Mouse (Mus musculus): ENCODE results near the gene Gm3488. TPM values are rescaled to one million over a fixed set of nuclear protein-coding genes. Genes with fewer than 3 reads are reported as not detected.
"Not testable (repeated sequence)": the region's sequence is repeated elsewhere in the genome, so short reads cannot be mapped to it uniquely, and the experiment has no call there.

Gm3488 gene
- not detected for polyA plus RNA-seq (2021)

- ATAC-seq; DNase-seq (ENCODE audit: low read depth, low spot score); CTCF ChIA-PET; in situ Hi-C loops (cut with MboI; ENCODE audit: low pct_unique_long_range_greater_than_20kb); H3K27me3 ChIP-seq; POLR2A ChIA-PET: not testable (repeated sequence)
These were observed at the start of gene Gm3488 for GRCm38 (mm10) chr14:5501374-5501773. TSS of gene Gm3488 (plus strand) at chr14:5501674.

GRCm38 (mm10) chr14:5455367-5455766 is 46.1 kb upstream of the Gm3488 start, which contains the start of gene Gm3194:
TSS of gene Gm3194 (minus strand) at chr14:5455467.
- H3K27me3 ChIP-seq; in situ Hi-C loops (cut with MboI; ENCODE audit: low pct_unique_long_range_greater_than_20kb); ATAC-seq; CTCF ChIA-PET; DNase-seq (ENCODE audit: low read depth, low spot score); POLR2A ChIA-PET: not testable (repeated sequence)

GRCm38 (mm10) chr14:5460469-5460868 is 41.0 kb upstream of the Gm3488 start:
- CTCF ChIA-PET; ATAC-seq; H3K27me3 ChIP-seq; POLR2A ChIA-PET; DNase-seq (ENCODE audit: low read depth, low spot score); in situ Hi-C loops (cut with MboI; ENCODE audit: low pct_unique_long_range_greater_than_20kb): not testable (repeated sequence)

GRCm38 (mm10) chr14:5477730-5478129 is 23.7 kb upstream of the Gm3488 start, which contains the start of gene Gm8246:
TSS of gene Gm8246 (minus strand) at chr14:5477830.
- DNase-seq (ENCODE audit: low read depth, low spot score); H3K27me3 ChIP-seq; ATAC-seq; in situ Hi-C loops (cut with MboI; ENCODE audit: low pct_unique_long_range_greater_than_20kb); CTCF ChIA-PET; POLR2A ChIA-PET: not testable (repeated sequence)

GRCm38 (mm10) chr14:5483907-5484306 is 17.6 kb upstream of the Gm3488 start, which contains the start of gene Gm3187:
TSS of gene Gm3187 (plus strand) at chr14:5484207.
- ATAC-seq; H3K27me3 ChIP-seq; POLR2A ChIA-PET; in situ Hi-C loops (cut with MboI; ENCODE audit: low pct_unique_long_range_greater_than_20kb); DNase-seq (ENCODE audit: low read depth, low spot score); CTCF ChIA-PET: not testable (repeated sequence)

- POLR2A ChIA-PET; DNase-seq (ENCODE audit: low read depth, low spot score); ATAC-seq; in situ Hi-C loops (cut with MboI; ENCODE audit: low pct_unique_long_range_greater_than_20kb); CTCF ChIA-PET; H3K27me3 ChIP-seq: not testable (repeated sequence)
These were observed 36.7 kb downstream of the Gm3488 start, which contains the start of gene Gm3532 for GRCm38 (mm10) chr14:5538196-5538595. TSS of gene Gm3532 (plus strand) at chr14:5538496.

Other genes starting within 250 kb of the Gm3488 start
- gene Gm3526, start 241.1 kb upstream of the Gm3488 start, polyA plus RNA-seq (2021), result not detected
- not detected for gene Gm3542, start 166.7 kb upstream of the Gm3488 start, polyA plus RNA-seq (2021)
- gene Gm3500, start 112.6 kb upstream of the Gm3488 start, polyA plus RNA-seq (2021), result not detected
- gene Gm3194, start 46.2 kb upstream of the Gm3488 start, polyA plus RNA-seq (2021), result not detected
- gene Gm8246, start 23.8 kb upstream of the Gm3488 start, polyA plus RNA-seq (2021), result not detected
- not detected for gene Gm3187, start 17.5 kb upstream of the Gm3488 start, polyA plus RNA-seq (2021)
- gene Gm3532, start 36.8 kb downstream of the Gm3488 start, polyA plus RNA-seq (2021), result not detected
- not detected for gene Gm8265, start 131.4 kb downstream of the Gm3488 start, polyA plus RNA-seq (2021)
- gene Gm9603, start 185.8 kb downstream of the Gm3488 start, polyA plus RNA-seq (2021), result not detected
- not detected for gene Gm3373, start 239.9 kb downstream of the Gm3488 start, polyA plus RNA-seq (2021)

Data from Patski (cell line).